Mouse (Mus musculus) hindbrain, embryonic 16.5 days (tissue): Measurements from ENCODE around the gene Gna14. TPM values are rescaled to one million over a fixed set of nuclear protein-coding genes. Genes with fewer than 3 reads are reported as not detected.

Experiments
- ATAC-seq: fragments of 200-750 bp; cut with Nextera tagmentation; 2 replicates; pipeline ENCODE4 v1.8.0; 2017; ENCODE audit warnings: moderate TSS enrichment, moderate library complexity
- H3K27ac ChIP-seq: fragments of 300-500 bp; sonication (generic); 2 replicates; pipeline ENCODE4 v1.5.1; 2014; ENCODE audit warnings: low read depth, mild to moderate bottlenecking, control low read depth, low read length, moderate library complexity
- H3K27me3 ChIP-seq: fragments of 300-500 bp; sonication (generic); replicated peaks from 2 replicates; pipeline ENCODE4 v1.6.1; 2014; ENCODE audit warnings: low read length; ENCODE audit not compliant: control insufficient read depth, insufficient read depth
- H3K36me3 ChIP-seq: fragments of 300-500 bp; sonication (generic); 2 replicates; pipeline ENCODE4 v1.6.1; 2014; ENCODE audit warnings: mild to moderate bottlenecking, low read length, moderate library complexity, mixed read lengths; ENCODE audit not compliant: control insufficient read depth, insufficient read depth
- H3K4me1 ChIP-seq: fragments of 300-500 bp; sonication (generic); 2 replicates; pipeline ENCODE4 v1.6.1; 2014; ENCODE audit warnings: low read depth, low read length; ENCODE audit not compliant: control insufficient read depth, insufficient read depth
- H3K4me2 ChIP-seq: fragments of 300-500 bp; sonication (generic); 2 replicates; pipeline ENCODE4 v1.6.1; 2014; ENCODE audit warnings: mild to moderate bottlenecking, low read length, control low read depth, moderate library complexity
- H3K4me3 ChIP-seq: fragments of 300-500 bp; sonication (generic); 2 replicates; pipeline ENCODE4 v1.5.1; 2014; ENCODE audit warnings: mild to moderate bottlenecking, low read length, control low read depth, moderate library complexity
- H3K9ac ChIP-seq: fragments of 300-500 bp; sonication (generic); 2 replicates; pipeline ENCODE4 v1.6.1; 2014; ENCODE audit warnings: low read depth, mild to moderate bottlenecking, control low read depth, low read length, moderate library complexity
- H3K9me3 ChIP-seq: fragments of 300-500 bp; sonication (generic); 2 replicates; pipeline ENCODE4 v1.6.1; 2014; ENCODE audit warnings: mild to moderate bottlenecking, low read length, moderate library complexity; ENCODE audit not compliant: control insufficient read depth
- WGBS: fragments of 180-500 bp; shearing (Covaris S2); extraction: QIAGEN DNeasy Blood & Tissue Kit; methylation state at CpG from one replicate; pipeline ENCODE4 v1.1.7; 2014; 5-methylcytosine and 5-hydroxymethylcytosine counted together
- polyA plus RNA-seq: library from polyadenylated mRNA; unstranded; fragments of >200 nt; fragmentation: Nextera tagmentation; extraction: Ambion mirVana; gene quantifications from 2 replicates; pipeline ENCODE4 v1.2.1, GENCODE M21; 2015

Gene Gna14
- polyA plus RNA-seq, 1 experiment from 2014 or later = 0.88 TPM

- H3K36me3 ChIP-seq = no peaks in the 10 kb centered on the region
- no peak overlapping the region for H3K4me3 ChIP-seq
- no peak overlapping the region for H3K4me2 ChIP-seq
- no peaks in the 10 kb centered on the region for H3K4me1 ChIP-seq
- WGBS = 90% methylated on average over 8 of the region's 8 CpGs
- no peaks in the 10 kb centered on the region for H3K9me3 ChIP-seq
- no peak for ATAC-seq
- H3K27ac ChIP-seq = no peak overlapping the region
- no peaks in the 10 kb centered on the region for H3K27me3 ChIP-seq
- H3K9ac ChIP-seq = no peak overlapping the region
Observed at GRCm38 (mm10) chr19:16580501-16580900, 144.9 kb downstream of the Gna14 start.

- no peak overlapping the region for H3K4me2 ChIP-seq
- H3K27ac ChIP-seq = no peak overlapping the region
- H3K9ac ChIP-seq = no peak overlapping the region
- no peaks in the 10 kb centered on the region for H3K27me3 ChIP-seq
- ATAC-seq = no peak
- no peak overlapping the region for H3K4me3 ChIP-seq
- no peaks in the 10 kb centered on the region for H3K9me3 ChIP-seq
- no peaks in the 10 kb centered on the region for H3K4me1 ChIP-seq
- H3K36me3 ChIP-seq = no peaks in the 10 kb centered on the region
- 89% methylated on average over 7 of the region's 7 CpGs for WGBS
Observed at GRCm38 (mm10) chr19:16584546-16584945, 149.0 kb downstream of the Gna14 start.

- no peaks in the 10 kb centered on the region for H3K27me3 ChIP-seq
- ATAC-seq = no peak
- no peak overlapping the region for H3K27ac ChIP-seq
- 10% methylated on average over 3 of the region's 3 CpGs for WGBS
- no peaks in the 10 kb centered on the region for H3K36me3 ChIP-seq
- no peaks in the 10 kb centered on the region for H3K9me3 ChIP-seq
- no peak overlapping the region for H3K4me2 ChIP-seq
- no peaks in the 10 kb centered on the region for H3K4me1 ChIP-seq
- H3K4me3 ChIP-seq = no peak overlapping the region
- H3K9ac ChIP-seq = no peak overlapping the region
Observed at GRCm38 (mm10) chr19:16585379-16585778, 149.8 kb downstream of the Gna14 start.

- ATAC-seq = peak; percentile 61; the same call in 1 of the 2 replicates
- H3K27me3 ChIP-seq = no peaks in the 10 kb centered on the region
- no peaks in the 10 kb centered on the region for H3K36me3 ChIP-seq
Observed at GRCm38 (mm10) chr19:16593256-16593974, 157.9 kb downstream of the Gna14 start.

GRCm38 (mm10) chr19:16593975-16594317 is 158.4 kb downstream of the Gna14 start:
- Histone ChIP-seq H3K27ac (no peak overlapping the region), H3K27me3 (no peaks in the 10 kb centered on the region), H3K4me1 (peaks cover 3% of the 10 kb centered on the region), H3K9me3 (no peaks in the 10 kb centered on the region), H3K36me3 (no peaks in the 10 kb centered on the region), H3K4me3 (no peak overlapping the region), H3K4me2 (no peak overlapping the region), H3K9ac (no peak overlapping the region)
- ATAC-seq = no peak

More at GRCm38 (mm10) chr19:16593256-16593974, 157.9 kb downstream of the Gna14 start:
- H3K4me2 ChIP-seq = no peak overlapping the region
- no peaks in the 10 kb centered on the region for H3K9me3 ChIP-seq
- no peak overlapping the region for H3K4me3 ChIP-seq
- 87% methylated on average over 7 of the region's 7 CpGs for WGBS
- H3K27ac ChIP-seq = no peak overlapping the region
- H3K4me1 ChIP-seq = no peaks in the 10 kb centered on the region
- H3K9ac ChIP-seq = no peak overlapping the region

- Histone ChIP-seq H3K4me1 (peaks cover 5% of the 10 kb centered on the region), H3K27me3 (no peaks in the 10 kb centered on the region), H3K4me2 (no peak overlapping the region), H3K9me3 (no peaks in the 10 kb centered on the region), H3K27ac (no peak overlapping the region), H3K9ac (no peak overlapping the region), H3K4me3 (no peak overlapping the region), H3K36me3 (no peaks in the 10 kb centered on the region)
- WGBS = 94% methylated on average over 6 of the region's 6 CpGs
- ATAC-seq = no peak
Observed at GRCm38 (mm10) chr19:16597216-16597615, 161.7 kb downstream of the Gna14 start.

- Histone ChIP-seq H3K4me1 (peaks cover 5% of the 10 kb centered on the region), H3K36me3 (no peaks in the 10 kb centered on the region), H3K9ac (peak overlapping the region; percentile 47), H3K4me3 (no peak overlapping the region), H3K27ac (no peak overlapping the region), H3K4me2 (peak overlapping the region; percentile 25), H3K9me3 (no peaks in the 10 kb centered on the region), H3K27me3 (no peaks in the 10 kb centered on the region)
- 45% methylated on average over 11 of the region's 11 CpGs for WGBS
- ATAC-seq = peak; percentile 68
Observed at GRCm38 (mm10) chr19:16598653-16599297, 163.2 kb downstream of the Gna14 start.

GRCm38 (mm10) chr19:16599298-16599970 is 163.9 kb downstream of the Gna14 start:
- Histone ChIP-seq H3K4me2 (peak overlapping the region; percentile 25), H3K27me3 (no peaks in the 10 kb centered on the region), H3K36me3 (no peaks in the 10 kb centered on the region), H3K9ac (peak overlapping the region; percentile 47), H3K9me3 (no peaks in the 10 kb centered on the region), H3K27ac (no peak overlapping the region), H3K4me3 (no peak overlapping the region), H3K4me1 (peaks cover 5% of the 10 kb centered on the region)
- ATAC-seq = peak; percentile 85
- WGBS = 13% methylated on average over 9 of the region's 9 CpGs

- Histone ChIP-seq H3K4me2 (no peak overlapping the region), H3K36me3 (no peaks in the 10 kb centered on the region), H3K4me1 (peaks cover 5% of the 10 kb centered on the region), H3K9ac (no peak overlapping the region), H3K9me3 (no peaks in the 10 kb centered on the region), H3K27ac (no peak overlapping the region), H3K4me3 (no peak overlapping the region), H3K27me3 (no peaks in the 10 kb centered on the region)
- ATAC-seq = no peak
- WGBS = 88% methylated on average over 8 of the region's 8 CpGs
Observed at GRCm38 (mm10) chr19:16602026-16602425, 166.5 kb downstream of the Gna14 start.
